Mouse (Mus musculus): ENCODE results near the gene Mydgf. TPM values are rescaled to one million over a fixed set of nuclear protein-coding genes. Genes with fewer than 3 reads are reported as not detected.

Mydgf gene
- total RNA-seq, 2 experiments from 2014 or later, result 40.6 to 41.1 TPM

- Histone ChIP-seq H3K27ac (no peak overlapping the region), H3K4me3 (no peak overlapping the region)
- TF ChIP-seq CTCF (conservative IDR thresholded peaks at IDR 0.05), result no peak
- no peak for DNase-seq (ENCODE audit: low spot score in 2 of 2)
Observed at GRCm38 (mm10) chr17:56149897-56150296, 33.8 kb downstream of the Mydgf start.

GRCm38 (mm10) chr17:56148790-56149618 lies 34.7 kb downstream of the Mydgf start:
- Histone ChIP-seq H3K4me3 (peak overlapping the region; percentile 45), H3K27ac (no peak overlapping the region; the same call in 1 of the 2 replicates)
- no peak for TF ChIP-seq CTCF (conservative IDR thresholded peaks at IDR 0.05)
- no peak for DNase-seq (ENCODE audit: low spot score in 2 of 2)

GRCm38 (mm10) chr17:56148280-56148679 lies 35.4 kb downstream of the Mydgf start:
- Histone ChIP-seq H3K4me3 (no peak overlapping the region), H3K27ac (no peak overlapping the region)
- no peak for TF ChIP-seq CTCF (conservative IDR thresholded peaks at IDR 0.05)
- DNase-seq (ENCODE audit: low spot score in 2 of 2), result no peak

- Histone ChIP-seq H3K27ac (no peak overlapping the region), H3K4me3 (no peak overlapping the region)
- no peak for DNase-seq (ENCODE audit: low spot score in 2 of 2)
- no peak for TF ChIP-seq CTCF (conservative IDR thresholded peaks at IDR 0.05)
Observed at GRCm38 (mm10) chr17:56147420-56147819, 36.3 kb downstream of the Mydgf start.

- TF ChIP-seq CTCF (conservative IDR thresholded peaks at IDR 0.05), result no peak
- Histone ChIP-seq H3K27ac (no peak overlapping the region), H3K4me3 (no peak overlapping the region)
- DNase-seq (ENCODE audit: low spot score in 2 of 2), result no peak
Observed at GRCm38 (mm10) chr17:56146131-56146530, 37.6 kb downstream of the Mydgf start.

- no peak for DNase-seq (ENCODE audit: low spot score in 2 of 2)
- no peak overlapping the region for H3K4me3 ChIP-seq
- no peak overlapping the region for H3K27ac ChIP-seq
- TF ChIP-seq CTCF (conservative IDR thresholded peaks at IDR 0.05), result no peak
Observed at GRCm38 (mm10) chr17:56144546-56144945, 39.2 kb downstream of the Mydgf start.

- H3K27ac ChIP-seq, result peak overlapping the region; percentile 91
- DNase-seq (ENCODE audit: low spot score in 2 of 2), result peak; percentile 42 to 70
- no peak for TF ChIP-seq CTCF (conservative IDR thresholded peaks at IDR 0.05)
- peak overlapping the region; percentile 72 for H3K4me3 ChIP-seq
Observed at GRCm38 (mm10) chr17:56141702-56142605, 41.8 kb downstream of the Mydgf start.

GRCm38 (mm10) chr17:56139858-56140595 lies 43.7 kb downstream of the Mydgf start, which contains the start of gene Sema6b:
Gene Sema6b, minus strand, starts transcription at chr17:56140343.
- DNase-seq (ENCODE audit: low spot score in 2 of 2), result peak; percentile 75 to 85
- peak within 1 kb of the TSS; percentile 95 for H3K27ac ChIP-seq
- H3K4me3 ChIP-seq, result peak within 1 kb of the TSS; percentile 64
- TF ChIP-seq CTCF (conservative IDR thresholded peaks at IDR 0.05), result peak; percentile 26; the same call in 1 of the 2 replicates

- peak overlapping the region; percentile 95 for H3K27ac ChIP-seq
- no peak for TF ChIP-seq CTCF (conservative IDR thresholded peaks at IDR 0.05)
Observed at GRCm38 (mm10) chr17:56139355-56139754, 44.4 kb downstream of the Mydgf start.

GRCm38 (mm10) chr17:56137839-56138613 lies 45.7 kb downstream of the Mydgf start:
- Histone ChIP-seq H3K27ac (peak overlapping the region; percentile 95; the same call in 1 of the 2 replicates), H3K4me3 (peak overlapping the region; percentile 64)
- DNase-seq (ENCODE audit: low spot score in 2 of 2), result no peak
- TF ChIP-seq CTCF (conservative IDR thresholded peaks at IDR 0.05), result no peak

More at GRCm38 (mm10) chr17:56139355-56139754, 44.4 kb downstream of the Mydgf start:
- no peak for DNase-seq (ENCODE audit: low spot score in 2 of 2)
- peak overlapping the region; percentile 64 for H3K4me3 ChIP-seq

GRCm38 (mm10) chr17:56136558-56136957 lies 47.2 kb downstream of the Mydgf start:
- Histone ChIP-seq H3K27ac (no peak overlapping the region), H3K4me3 (no peak overlapping the region)
- TF ChIP-seq CTCF (conservative IDR thresholded peaks at IDR 0.05), result no peak
- no peak for DNase-seq (ENCODE audit: low spot score in 2 of 2)
